Mouse (Mus musculus) embryonic facial prominence, embryonic 10.5 days (tissue): Measurements from ENCODE around the gene Zbtb7a. TPM values are rescaled to one million over a fixed set of nuclear protein-coding genes. Genes with fewer than 3 reads are reported as not detected.

Experiments used
- DNase-seq: peaks from one replicate; pipeline ENCODE4 v3.0.0-alpha.2; 2017; ENCODE audit warnings: low spot score
- H3K27ac ChIP-seq: fragments of 300-500 bp; sonication (generic); replicated peaks from 2 replicates; pipeline ENCODE4 v1.5.1; 2016; ENCODE audit warnings: mild to moderate bottlenecking
- H3K27me3 ChIP-seq: fragments of 300-500 bp; sonication (generic); replicated peaks from 2 replicates; pipeline ENCODE4 v1.6.1; 2016; ENCODE audit warnings: low read depth, mild to moderate bottlenecking; ENCODE audit not compliant: poor library complexity, severe bottlenecking
- H3K36me3 ChIP-seq: fragments of 300-500 bp; sonication (generic); replicated peaks from 2 replicates; pipeline ENCODE4 v1.6.1; 2016; ENCODE audit warnings: mild to moderate bottlenecking, moderate library complexity
- H3K4me1 ChIP-seq: fragments of 300-500 bp; sonication (generic); 2 replicates; pipeline ENCODE4 v1.6.1; 2016
- H3K4me3 ChIP-seq: fragments of 300-500 bp; sonication (generic); 2 replicates; pipeline ENCODE4 v1.5.1; 2016; ENCODE audit warnings: mild to moderate bottlenecking, moderate library complexity
- H3K9me3 ChIP-seq: fragments of 300-500 bp; sonication (generic); 2 replicates; pipeline ENCODE4 v1.6.1; 2016; ENCODE audit warnings: mild to moderate bottlenecking
- WGBS: fragments of 180-500 bp; shearing (Covaris S2); methylation state at CpG from one replicate; pipeline ENCODE4 v1.1.7; 2016; 5-methylcytosine and 5-hydroxymethylcytosine counted together
- polyA plus RNA-seq: library from polyadenylated mRNA; unstranded; fragments of >200 nt; fragmentation: Nextera tagmentation; extraction: Ambion mirVana; gene quantifications from 2 replicates; pipeline ENCODE4 v1.2.1, GENCODE M21; 2016

Zbtb7a gene
- 10.4 and 11.7 TPM in 2 replicates for polyA plus RNA-seq

GRCm38 (mm10) chr10:81134966-81135681, at the start of gene Zbtb7a:
Gene Zbtb7a, plus strand, starts transcription at chr10:81135220.
- peak; percentile 73 for DNase-seq
- peak within 1 kb of the TSS; percentile 93 for H3K4me3 ChIP-seq
- no peaks in the 10 kb centered on the region for H3K9me3 ChIP-seq
- peak within 1 kb of the TSS; percentile 98 for H3K27ac ChIP-seq
- peaks cover 9% of the 10 kb centered on the region; the same call in 1 of the 2 replicates for H3K36me3 ChIP-seq
- WGBS = 2% methylated on average over 41 of the region's 41 CpGs
- H3K4me1 ChIP-seq = peaks cover 51% of the 10 kb centered on the region
- H3K27me3 ChIP-seq = peaks cover 58% of the 10 kb centered on the region

- H3K9me3 ChIP-seq = no peaks in the 10 kb centered on the region; the same call in 1 of the 2 replicates
- H3K4me3 ChIP-seq = no peak overlapping the region
- H3K4me1 ChIP-seq = peaks cover 19% of the 10 kb centered on the region
- H3K27me3 ChIP-seq = no peaks in the 10 kb centered on the region
- no peak overlapping the region for H3K27ac ChIP-seq
- peaks cover 17% of the 10 kb centered on the region for H3K36me3 ChIP-seq
- WGBS = 49% methylated on average over 2 of the region's 2 CpGs
- DNase-seq = peak; percentile 23
Measured at GRCm38 (mm10) chr10:81087021-81087420, 48.0 kb upstream of the Zbtb7a start.

GRCm38 (mm10) chr10:81089216-81089615, 45.8 kb upstream of the Zbtb7a start:
- H3K4me3 ChIP-seq = no peak overlapping the region
- H3K36me3 ChIP-seq = no peaks in the 10 kb centered on the region
- H3K9me3 ChIP-seq = no peaks in the 10 kb centered on the region; the same call in 1 of the 2 replicates
- H3K4me1 ChIP-seq = peaks cover 22% of the 10 kb centered on the region
- DNase-seq = peak; percentile 56
- no peak overlapping the region for H3K27ac ChIP-seq
- 69% methylated on average over 2 of the region's 2 CpGs for WGBS
- H3K27me3 ChIP-seq = 0 out of 2 replicates have a peak, but pooled peaks cover 5% of the 10 kb centered on the region

- 83% methylated on average over 7 of the region's 7 CpGs for WGBS
- no peaks in the 10 kb centered on the region; the same call in 1 of the 2 replicates for H3K9me3 ChIP-seq
Measured at GRCm38 (mm10) chr10:81090621-81091020, 44.4 kb upstream of the Zbtb7a start.

GRCm38 (mm10) chr10:81092465-81093250, 42.4 kb upstream of the Zbtb7a start:
- no peaks in the 10 kb centered on the region for H3K36me3 ChIP-seq
- WGBS = 57% methylated on average over 22 of the region's 22 CpGs
- peak; percentile 35 for DNase-seq
- H3K9me3 ChIP-seq = 0 out of 2 replicates have a peak, but pooled peaks cover 3% of the 10 kb centered on the region
- peaks cover 22% of the 10 kb centered on the region for H3K4me1 ChIP-seq
- H3K27ac ChIP-seq = no peak overlapping the region
- 0 out of 2 replicates have a peak, but pooled peaks cover 5% of the 10 kb centered on the region for H3K27me3 ChIP-seq
- no peak overlapping the region for H3K4me3 ChIP-seq

More at GRCm38 (mm10) chr10:81090621-81091020, 44.4 kb upstream of the Zbtb7a start:
- Histone ChIP-seq H3K27me3 (0 out of 2 replicates have a peak, but pooled peaks cover 5% of the 10 kb centered on the region), H3K4me1 (peaks cover 22% of the 10 kb centered on the region), H3K27ac (no peak overlapping the region), H3K36me3 (no peaks in the 10 kb centered on the region), H3K4me3 (no peak overlapping the region)
- no peak for DNase-seq

- Histone ChIP-seq H3K4me1 (peaks cover 10% of the 10 kb centered on the region; the same call in 1 of the 2 replicates), H3K9me3 (0 out of 2 replicates have a peak, but pooled peaks cover 3% of the 10 kb centered on the region), H3K27ac (no peak overlapping the region), H3K36me3 (no peaks in the 10 kb centered on the region), H3K27me3 (0 out of 2 replicates have a peak, but pooled peaks cover 5% of the 10 kb centered on the region), H3K4me3 (no peak overlapping the region)
- no peak for DNase-seq
- WGBS = 65% methylated on average over 9 of the region's 9 CpGs
Measured at GRCm38 (mm10) chr10:81094931-81095678, 39.9 kb upstream of the Zbtb7a start.

GRCm38 (mm10) chr10:81105565-81106112, 29.4 kb upstream of the Zbtb7a start, which contains the start of gene Map2k2:
Gene Map2k2, plus strand, starts transcription at chr10:81105915.
- Histone ChIP-seq H3K36me3 (peaks cover 33% of the 10 kb centered on the region), H3K4me1 (peaks cover 30% of the 10 kb centered on the region), H3K27ac (peak within 1 kb of the TSS; percentile 99), H3K27me3 (no peaks in the 10 kb centered on the region), H3K4me3 (peak within 1 kb of the TSS; percentile 95), H3K9me3 (no peaks in the 10 kb centered on the region)
- WGBS = under 1% methylated on average over 56 of the region's 56 CpGs
- peak; percentile 97 for DNase-seq

- peaks cover 30% of the 10 kb centered on the region for H3K4me1 ChIP-seq
- no peaks in the 10 kb centered on the region for H3K9me3 ChIP-seq
- under 1% methylated on average over 35 of the region's 35 CpGs for WGBS
- peak overlapping the region; percentile 95 for H3K4me3 ChIP-seq
- peak overlapping the region; percentile 99 for H3K27ac ChIP-seq
- peak; percentile 94 for DNase-seq
- no peaks in the 10 kb centered on the region for H3K27me3 ChIP-seq
- H3K36me3 ChIP-seq = peaks cover 39% of the 10 kb centered on the region
Measured at GRCm38 (mm10) chr10:81106113-81106721, 28.8 kb upstream of the Zbtb7a start.

GRCm38 (mm10) chr10:81112946-81113345, 22.1 kb upstream of the Zbtb7a start:
- WGBS = 91% methylated on average over 6 of the region's 6 CpGs
- peaks cover 99% of the 10 kb centered on the region for H3K36me3 ChIP-seq

GRCm38 (mm10) chr10:81119625-81120024, 15.4 kb upstream of the Zbtb7a start:
- Histone ChIP-seq H3K27me3 (no peaks in the 10 kb centered on the region), H3K4me1 (no peaks in the 10 kb centered on the region), H3K4me3 (no peak overlapping the region), H3K9me3 (no peaks in the 10 kb centered on the region), H3K27ac (no peak overlapping the region), H3K36me3 (peaks cover 99% of the 10 kb centered on the region)
- WGBS = 94% methylated on average over 10 of the region's 10 CpGs
- no peak for DNase-seq

More at GRCm38 (mm10) chr10:81112946-81113345, 22.1 kb upstream of the Zbtb7a start:
- H3K4me1 ChIP-seq = 0 out of 2 replicates have a peak, but pooled peaks cover 5% of the 10 kb centered on the region
- no peaks in the 10 kb centered on the region for H3K27me3 ChIP-seq
- no peak overlapping the region for H3K4me3 ChIP-seq
- no peaks in the 10 kb centered on the region for H3K9me3 ChIP-seq
- no peak overlapping the region for H3K27ac ChIP-seq
- DNase-seq = no peak

GRCm38 (mm10) chr10:81120650-81121049, 14.4 kb upstream of the Zbtb7a start:
- 86% methylated on average over 7 of the region's 7 CpGs for WGBS
- Histone ChIP-seq H3K27me3 (no peaks in the 10 kb centered on the region), H3K4me3 (no peak overlapping the region), H3K9me3 (no peaks in the 10 kb centered on the region), H3K36me3 (peaks cover 93% of the 10 kb centered on the region), H3K4me1 (no peaks in the 10 kb centered on the region), H3K27ac (no peak overlapping the region)
- no peak for DNase-seq
